Mouse (Mus musculus) intestine, postnatal 0 days (tissue): ENCODE results near the gene Aox2. TPM values are rescaled to one million over a fixed set of nuclear protein-coding genes. Genes with fewer than 3 reads are reported as not detected.

ENCODE experiments used
- ATAC-seq: fragments of 200-750 bp; cut with Nextera tagmentation; 2 replicates; pipeline ENCODE4 v1.8.0; 2017; ENCODE audit warnings: mild to moderate bottlenecking, moderate TSS enrichment, moderate library complexity
- H3K27ac ChIP-seq: fragments of 300-500 bp; sonication (generic); 2 replicates; pipeline ENCODE4 v1.5.1; 2014; ENCODE audit warnings: mild to moderate bottlenecking, low read depth, low read length, moderate library complexity
- H3K27me3 ChIP-seq: fragments of 300-500 bp; sonication (generic); replicated peaks from 2 replicates; pipeline ENCODE4 v1.6.1; 2014; ENCODE audit warnings: low read length, mixed read lengths; ENCODE audit not compliant: control insufficient read depth, insufficient read depth
- H3K36me3 ChIP-seq: fragments of 300-500 bp; sonication (generic); 2 replicates; pipeline ENCODE4 v1.6.1; 2014; ENCODE audit warnings: mild to moderate bottlenecking, moderate library complexity; ENCODE audit not compliant: control insufficient read depth, insufficient read depth
- H3K4me1 ChIP-seq: fragments of 300-500 bp; sonication (generic); replicated peaks from 2 replicates; pipeline ENCODE4 v1.6.1; 2014; ENCODE audit warnings: antibody characterized with exemption, low read length, mixed read lengths; ENCODE audit not compliant: control insufficient read depth, insufficient read depth
- H3K4me2 ChIP-seq: fragments of 300-500 bp; sonication (generic); replicated peaks from 2 replicates; pipeline ENCODE4 v1.6.1; 2014; ENCODE audit warnings: low read depth, mild to moderate bottlenecking, moderate library complexity
- H3K4me3 ChIP-seq: fragments of 300-500 bp; sonication (generic); 2 replicates; pipeline ENCODE4 v1.5.1; 2014; ENCODE audit warnings: low read depth, low read length
- H3K9ac ChIP-seq: fragments of 300-500 bp; sonication (generic); 2 replicates; pipeline ENCODE4 v1.6.1; 2014; ENCODE audit warnings: mild to moderate bottlenecking, low read depth, low read length
- H3K9me3 ChIP-seq: fragments of 300-500 bp; sonication (generic); 2 replicates; pipeline ENCODE4 v1.6.1; 2016; ENCODE audit warnings: mixed run types; ENCODE audit not compliant: control insufficient read depth
- CTCF ChIP-seq: sonication (generic); IDR thresholded peaks from 2 replicates; pipeline ENCODE4 v1.5.1; 2016; ENCODE audit warnings: low read depth, mild to moderate bottlenecking, control low read depth, antibody characterized with exemption, moderate library complexity
- WGBS: fragments of 180-500 bp; shearing (Covaris S2); extraction: QIAGEN DNeasy Blood & Tissue Kit; methylation state at CpG from one replicate; pipeline ENCODE4 v1.1.7; 2014; 5-methylcytosine and 5-hydroxymethylcytosine counted together
- polyA plus RNA-seq: library from polyadenylated mRNA; unstranded; fragments of >200 nt; fragmentation: Nextera tagmentation; extraction: Ambion mirVana; gene quantifications from 2 replicates; pipeline ENCODE4 v1.2.1, GENCODE M21; 2015

The Aox2 gene
- polyA plus RNA-seq, 1 experiment from 2014 or later: 0.10 TPM

DNA sequence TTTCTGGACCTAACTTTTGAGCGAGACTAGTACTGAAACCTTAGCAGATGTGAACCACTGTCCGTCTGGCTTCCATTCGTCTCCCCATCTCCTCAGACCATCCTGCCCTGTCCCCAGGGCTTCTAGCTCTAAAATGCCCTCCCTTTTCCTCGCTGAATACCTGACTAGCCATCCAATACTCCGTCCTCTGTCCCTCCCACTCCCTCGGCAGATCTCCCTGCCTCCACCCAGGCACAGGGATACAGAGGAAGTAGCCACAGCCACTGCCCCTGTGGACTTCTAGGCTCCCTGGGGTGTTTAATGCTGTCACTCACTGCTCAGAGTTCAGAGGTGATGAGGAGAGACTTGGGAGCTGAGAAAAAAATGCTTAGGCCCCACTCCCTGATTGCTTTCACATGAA is 23.9 kb downstream of the Aox2 start:
- Histone ChIP-seq H3K9ac (no peak overlapping the region), H3K36me3 (no peaks in the 10 kb centered on the region), H3K4me2 (no peak overlapping the region), H3K4me3 (no peak overlapping the region), H3K9me3 (no peaks in the 10 kb centered on the region), H3K27ac (no peak overlapping the region), H3K27me3 (no peaks in the 10 kb centered on the region), H3K4me1 (peaks cover 10% of the 10 kb centered on the region; the same call in 1 of the 2 replicates)
- WGBS: 81% methylated on average over 6 of the region's 6 CpGs
- no peak for TF ChIP-seq CTCF
- ATAC-seq: no peak

DNA sequence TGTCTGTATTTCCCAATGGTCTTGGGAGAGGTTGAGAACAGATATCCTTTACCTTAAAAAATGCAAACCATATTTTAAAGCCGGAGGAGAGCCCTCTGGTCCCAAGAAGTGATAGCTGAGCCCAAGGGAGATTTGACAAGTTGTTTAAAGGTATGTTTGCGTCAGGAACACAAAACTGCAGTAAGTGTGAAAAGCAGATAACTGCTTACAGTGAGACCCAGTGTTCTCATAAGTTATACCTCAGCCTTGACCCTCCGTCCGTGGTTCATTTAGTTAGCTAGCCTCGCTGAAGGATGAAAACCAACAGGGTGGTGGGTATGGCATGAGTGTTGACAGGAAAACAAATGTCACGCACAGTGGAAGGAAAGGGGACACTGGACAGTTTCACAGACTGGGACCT is 24.9 kb downstream of the Aox2 start:
- ATAC-seq: no peak
- no peak for TF ChIP-seq CTCF
- no peaks in the 10 kb centered on the region for H3K36me3 ChIP-seq
- no peak overlapping the region for H3K27ac ChIP-seq
- no peak overlapping the region for H3K4me3 ChIP-seq
- no peaks in the 10 kb centered on the region for H3K9me3 ChIP-seq
- H3K9ac ChIP-seq: no peak overlapping the region
- peaks cover 10% of the 10 kb centered on the region; the same call in 1 of the 2 replicates for H3K4me1 ChIP-seq
- WGBS: 90% methylated on average over 6 of the region's 6 CpGs
- no peak overlapping the region for H3K4me2 ChIP-seq
- no peaks in the 10 kb centered on the region for H3K27me3 ChIP-seq

DNA sequence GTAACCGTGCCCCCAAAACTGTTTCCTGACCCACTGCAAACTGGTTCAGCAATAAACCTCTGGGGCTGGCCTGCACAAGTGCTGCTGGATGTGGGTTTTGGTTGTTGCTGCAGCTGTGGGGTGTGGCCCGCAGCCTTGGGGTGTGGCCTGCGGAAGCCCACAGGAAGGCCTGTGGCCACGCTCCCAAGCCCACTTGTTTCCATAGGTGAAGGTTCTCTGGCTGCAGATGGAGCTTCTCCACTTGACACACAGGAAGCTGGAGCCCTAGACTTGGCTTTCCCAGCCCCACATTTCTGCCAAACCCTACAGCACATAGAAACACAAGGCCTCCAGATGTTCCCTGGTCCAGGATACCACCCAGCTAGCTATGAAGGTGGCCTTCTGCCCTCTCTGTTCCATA is 25.6 kb downstream of the Aox2 start:
- 59% methylated on average over 4 of the region's 4 CpGs for WGBS
- no peak for ATAC-seq
- H3K27ac ChIP-seq: peak overlapping the region; percentile 70

DNA sequence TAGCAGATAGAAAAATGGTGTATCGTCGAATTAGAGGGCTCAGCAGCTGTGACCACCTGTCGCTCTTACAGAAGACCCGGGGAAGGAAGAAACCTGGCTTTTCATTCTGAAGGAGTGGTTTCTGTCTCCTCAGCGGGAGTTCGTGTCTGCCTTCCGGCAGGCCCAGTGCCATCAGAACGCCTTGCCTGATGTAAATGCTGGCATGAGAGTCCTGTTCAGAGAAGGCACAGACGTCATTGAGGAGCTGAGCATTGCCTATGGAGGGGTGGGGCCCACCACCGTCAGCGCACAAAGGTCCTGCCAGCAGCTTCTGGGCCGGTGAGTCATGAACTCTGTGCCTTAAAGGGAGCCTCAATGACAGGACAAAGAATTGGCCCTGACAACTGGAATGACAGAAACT is 26.2 kb downstream of the Aox2 start:
- peak; percentile 83 for ATAC-seq
- peaks cover 10% of the 10 kb centered on the region; the same call in 1 of the 2 replicates for H3K4me1 ChIP-seq
- no peaks in the 10 kb centered on the region for H3K27me3 ChIP-seq
- no peak overlapping the region for H3K4me3 ChIP-seq
- H3K9me3 ChIP-seq: no peaks in the 10 kb centered on the region
- H3K27ac ChIP-seq: peak overlapping the region; percentile 70
- no peak overlapping the region for H3K4me2 ChIP-seq
- H3K36me3 ChIP-seq: no peaks in the 10 kb centered on the region
- 38% methylated on average over 12 of the region's 12 CpGs for WGBS
- no peak overlapping the region for H3K9ac ChIP-seq
- no peak for TF ChIP-seq CTCF

More for the DNA sequence above, 25.6 kb downstream of the Aox2 start:
- H3K9me3 ChIP-seq: no peaks in the 10 kb centered on the region
- H3K9ac ChIP-seq: 0 out of 2 replicates have a peak overlapping the region, but pooled peaks have one; percentile 7
- no peak overlapping the region; the same call in 1 of the 2 replicates for H3K4me2 ChIP-seq
- H3K36me3 ChIP-seq: no peaks in the 10 kb centered on the region
- no peak overlapping the region for H3K4me3 ChIP-seq
- H3K27me3 ChIP-seq: no peaks in the 10 kb centered on the region
- no peak for TF ChIP-seq CTCF
- peaks cover 10% of the 10 kb centered on the region; the same call in 1 of the 2 replicates for H3K4me1 ChIP-seq

DNA sequence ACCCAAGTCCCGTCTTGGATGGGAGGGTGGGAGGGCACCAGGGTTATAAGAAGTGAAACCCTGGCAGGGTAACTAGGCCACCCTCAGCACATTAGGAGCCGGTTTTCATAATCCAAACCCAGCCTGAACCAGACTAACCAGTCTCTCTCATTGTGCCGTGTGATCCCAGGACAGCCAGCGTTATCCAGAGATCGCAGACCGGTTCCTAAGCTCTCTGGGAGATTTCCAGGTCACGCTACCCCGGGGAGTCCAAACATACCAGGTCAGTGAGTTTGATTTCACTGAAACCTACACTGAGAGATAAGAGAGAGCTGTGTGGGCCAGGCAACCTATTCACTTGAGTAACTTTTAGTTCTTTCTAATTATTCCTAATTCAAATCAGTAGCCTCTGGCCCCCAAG is 29.1 kb downstream of the Aox2 start:
- no peak for ATAC-seq
- WGBS: 49% methylated on average over 8 of the region's 8 CpGs
- TF ChIP-seq CTCF: no peak

DNA sequence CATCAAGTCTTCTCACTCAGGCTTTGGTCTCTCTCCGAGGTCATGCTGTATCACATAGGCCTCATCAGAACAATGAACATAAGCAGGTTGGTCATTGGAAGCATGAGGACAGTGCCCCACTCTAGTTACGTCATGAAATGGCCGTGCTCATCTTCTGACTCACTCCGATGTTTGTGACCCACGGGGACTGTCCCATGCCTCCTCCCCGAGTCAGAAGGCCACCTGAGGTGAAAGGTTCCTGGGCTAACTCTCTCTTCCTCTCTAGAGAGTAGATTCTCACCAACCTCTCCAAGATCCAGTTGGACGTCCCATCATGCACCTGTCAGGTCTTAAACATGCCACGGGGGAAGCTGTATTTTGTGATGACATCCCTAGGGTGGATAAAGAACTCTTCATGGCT is 30.5 kb downstream of the Aox2 start:
- Histone ChIP-seq H3K4me2 (no peak overlapping the region), H3K27ac (no peak overlapping the region), H3K36me3 (no peaks in the 10 kb centered on the region), H3K9me3 (no peaks in the 10 kb centered on the region), H3K27me3 (no peaks in the 10 kb centered on the region), H3K4me3 (no peak overlapping the region), H3K4me1 (peaks cover 10% of the 10 kb centered on the region; the same call in 1 of the 2 replicates), H3K9ac (no peak overlapping the region)
- 91% methylated on average over 8 of the region's 8 CpGs for WGBS
- no peak for TF ChIP-seq CTCF
- ATAC-seq: no peak

More for the DNA sequence above, 29.1 kb downstream of the Aox2 start:
- Histone ChIP-seq H3K4me2 (no peak overlapping the region), H3K27ac (no peak overlapping the region), H3K36me3 (no peaks in the 10 kb centered on the region), H3K9ac (no peak overlapping the region), H3K4me1 (peaks cover 10% of the 10 kb centered on the region; the same call in 1 of the 2 replicates), H3K9me3 (no peaks in the 10 kb centered on the region), H3K4me3 (no peak overlapping the region), H3K27me3 (no peaks in the 10 kb centered on the region)

DNA sequence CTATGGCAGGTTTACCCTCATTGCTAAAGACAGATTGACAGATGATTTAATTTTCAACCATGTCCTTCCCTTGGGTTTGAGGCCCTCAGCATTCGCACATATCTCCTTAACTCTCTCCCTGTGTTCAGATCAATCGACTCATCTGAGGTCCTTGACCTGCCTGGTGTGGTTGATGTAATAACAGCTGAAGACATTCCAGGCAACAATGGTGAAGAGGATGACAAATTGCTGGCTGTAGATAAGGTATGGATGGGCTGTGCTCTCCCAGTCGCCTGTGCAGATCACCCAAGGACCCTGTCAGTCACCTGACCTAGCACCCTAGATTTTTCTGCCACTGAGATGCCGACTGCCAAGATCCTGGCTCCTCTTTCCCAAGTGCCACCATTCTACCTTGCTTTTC is 31.7 kb downstream of the Aox2 start:
- Histone ChIP-seq H3K9me3 (no peaks in the 10 kb centered on the region), H3K4me3 (no peak overlapping the region), H3K4me1 (peaks cover 4% of the 10 kb centered on the region; the same call in 1 of the 2 replicates), H3K27ac (no peak overlapping the region), H3K27me3 (no peaks in the 10 kb centered on the region), H3K9ac (no peak overlapping the region), H3K36me3 (no peaks in the 10 kb centered on the region), H3K4me2 (no peak overlapping the region)
- no peak for TF ChIP-seq CTCF
- WGBS: 52% methylated on average over 4 of the region's 4 CpGs
- ATAC-seq: no peak
